Mouse (Mus musculus): ENCODE data around the gene Mfrp.

- no peak for TF ChIP-seq POLR2A (IDR thresholded peaks at IDR 0.05; ENCODE audit: borderline replicate concordance, control insufficient read depth, low read depth, low read length)
- TF ChIP-seq CTCF (IDR thresholded peaks at IDR 0.05; ENCODE audit: control insufficient read depth, insufficient read depth, low read length), result no peak
Measured at GRCm38 (mm10) chr9:44115599-44115998, 14.1 kb downstream of the Mfrp start.

All from bone marrow, adult 2 months (tissue).